Mouse (Mus musculus) stomach, embryonic 16.5 days (tissue): ENCODE data around the gene Anks1b. TPM values are rescaled to one million over a fixed set of nuclear protein-coding genes. Genes with fewer than 3 reads are reported as not detected.

Experiments
- ATAC-seq: fragments of 200-750 bp; cut with Nextera tagmentation; 2 replicates; pipeline ENCODE4 v1.8.0; 2017; ENCODE audit warnings: moderate number of reproducible peaks, moderate TSS enrichment; ENCODE audit not compliant: insufficient read depth, low FRiP score
- H3K27ac ChIP-seq: fragments of 300-500 bp; sonication (generic); 2 replicates; pipeline ENCODE4 v1.5.1; 2014; ENCODE audit warnings: low read length
- H3K27me3 ChIP-seq: fragments of 300-500 bp; sonication (generic); 2 replicates; pipeline ENCODE4 v1.6.1; 2014; ENCODE audit warnings: low read length, control low read depth, mixed read lengths; ENCODE audit not compliant: control insufficient read depth, insufficient read depth
- H3K36me3 ChIP-seq: fragments of 300-500 bp; sonication (generic); 2 replicates; pipeline ENCODE4 v1.6.1; 2014; ENCODE audit warnings: low read length; ENCODE audit not compliant: control insufficient read depth, insufficient read depth
- H3K4me1 ChIP-seq: fragments of 300-500 bp; sonication (generic); 2 replicates; pipeline ENCODE4 v1.6.1; 2014; ENCODE audit warnings: low read length, control low read depth, mixed read lengths; ENCODE audit not compliant: control insufficient read depth, insufficient read depth
- H3K4me2 ChIP-seq: fragments of 300-500 bp; sonication (generic); 2 replicates; pipeline ENCODE4 v1.6.1; 2014; ENCODE audit warnings: low read depth, low read length, mixed read lengths
- H3K4me3 ChIP-seq: fragments of 300-500 bp; sonication (generic); replicated peaks from 2 replicates; pipeline ENCODE4 v1.5.1; 2014; ENCODE audit warnings: mild to moderate bottlenecking, low read length
- H3K9ac ChIP-seq: fragments of 300-500 bp; sonication (generic); 2 replicates; pipeline ENCODE4 v1.6.1; 2014; ENCODE audit warnings: low read length
- H3K9me3 ChIP-seq: fragments of 300-500 bp; sonication (generic); replicated peaks from 2 replicates; pipeline ENCODE4 v1.6.1; 2016; ENCODE audit warnings: low read length, control low read depth; ENCODE audit not compliant: control insufficient read depth
- WGBS: fragments of 180-500 bp; shearing (Covaris S2); extraction: QIAGEN DNeasy Blood & Tissue Kit; methylation state at CpG from one replicate; pipeline ENCODE4 v1.1.7; 2014; 5-methylcytosine and 5-hydroxymethylcytosine counted together
- polyA plus RNA-seq: library from polyadenylated mRNA; unstranded; fragments of >200 nt; fragmentation: Nextera tagmentation; extraction: Ambion mirVana; gene quantifications from 2 replicates; pipeline ENCODE4 v1.2.1, GENCODE M21; 2015

Anks1b gene
- polyA plus RNA-seq, 1 experiment from 2014 or later: 1.4 TPM

DNA sequence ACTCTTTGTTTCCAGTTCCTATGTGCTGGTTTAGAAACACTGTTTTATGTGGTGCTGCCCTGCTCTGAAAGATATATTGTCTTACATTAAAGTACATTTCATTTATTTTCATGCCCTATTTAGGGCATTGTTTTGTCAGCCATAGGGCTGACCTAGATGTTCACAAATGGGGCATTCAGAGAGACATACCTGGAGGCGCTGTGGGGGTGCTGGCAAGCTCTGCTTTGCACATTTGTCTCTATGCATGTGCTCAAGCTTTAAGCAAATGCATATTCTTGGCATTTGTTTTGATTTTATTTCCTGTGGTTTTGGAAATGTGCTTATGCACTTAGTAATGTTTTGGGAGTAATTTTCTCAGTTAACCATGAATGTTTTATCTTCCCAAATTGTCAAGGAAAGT, 43.8 kb downstream of the Anks1b start:
- WGBS: 80% methylated on average over 1 of the region's 1 CpGs
- H3K4me3 ChIP-seq: no peak overlapping the region
- no peaks in the 10 kb centered on the region for H3K36me3 ChIP-seq
- no peak overlapping the region for H3K4me2 ChIP-seq
- ATAC-seq: no peak
- H3K9me3 ChIP-seq: no peaks in the 10 kb centered on the region
- H3K4me1 ChIP-seq: no peaks in the 10 kb centered on the region
- H3K27me3 ChIP-seq: no peaks in the 10 kb centered on the region
- H3K9ac ChIP-seq: no peak overlapping the region
- H3K27ac ChIP-seq: no peak overlapping the region

DNA sequence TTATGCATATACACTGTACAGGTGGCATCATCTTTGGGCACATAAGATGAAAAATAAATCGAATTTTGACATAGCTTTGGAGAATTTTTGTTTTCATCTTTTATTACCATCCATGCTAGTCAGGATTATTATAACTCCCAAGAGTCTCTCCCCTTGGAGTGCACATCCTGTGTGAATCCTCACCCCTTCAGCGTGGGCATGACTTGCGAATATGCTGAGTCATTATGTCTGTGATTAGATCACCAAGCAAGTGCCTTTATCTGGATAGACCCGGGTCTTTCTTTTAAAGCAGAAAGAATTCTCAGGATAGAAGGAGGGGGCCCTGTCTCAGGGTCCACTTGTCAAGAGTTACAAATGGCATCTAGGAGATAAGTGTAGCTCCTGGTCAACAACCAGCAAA, 48.7 kb downstream of the Anks1b start:
- Histone ChIP-seq H3K9ac (no peak overlapping the region), H3K27ac (no peak overlapping the region), H3K4me3 (no peak overlapping the region), H3K36me3 (no peaks in the 10 kb centered on the region), H3K9me3 (peaks cover 4% of the 10 kb centered on the region; the same call in 1 of the 2 replicates), H3K4me2 (no peak overlapping the region), H3K4me1 (no peaks in the 10 kb centered on the region), H3K27me3 (no peaks in the 10 kb centered on the region)
- WGBS: 79% methylated on average over 4 of the region's 4 CpGs
- ATAC-seq: no peak

DNA sequence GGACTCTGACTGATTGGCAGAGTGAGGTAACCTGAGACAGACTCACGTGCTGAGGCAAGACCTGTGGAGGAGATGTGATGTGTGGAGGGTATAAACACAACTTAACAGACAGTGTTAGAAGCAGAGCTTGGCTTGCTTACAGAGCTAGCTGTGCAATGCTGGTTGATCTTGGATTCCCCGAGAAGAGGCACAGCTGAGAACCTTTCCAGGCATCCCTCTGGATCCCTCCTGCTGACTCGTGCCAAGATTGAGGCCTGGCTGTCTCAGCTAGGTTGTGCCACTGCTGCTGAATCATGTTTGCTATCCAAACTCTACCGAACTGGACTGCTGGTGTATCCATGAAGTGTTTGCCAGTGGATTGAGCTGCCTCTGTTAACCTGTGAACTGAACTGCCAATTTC, 68.9 kb downstream of the Anks1b start:
- no peaks in the 10 kb centered on the region for H3K27me3 ChIP-seq
- H3K4me2 ChIP-seq: no peak overlapping the region
- no peak overlapping the region for H3K9ac ChIP-seq
- no peak for ATAC-seq
- no peaks in the 10 kb centered on the region for H3K4me1 ChIP-seq
- 58% methylated on average over 4 of the region's 4 CpGs for WGBS
- H3K9me3 ChIP-seq: no peaks in the 10 kb centered on the region
- H3K27ac ChIP-seq: no peak overlapping the region
- no peak overlapping the region for H3K4me3 ChIP-seq
- no peaks in the 10 kb centered on the region for H3K36me3 ChIP-seq

DNA sequence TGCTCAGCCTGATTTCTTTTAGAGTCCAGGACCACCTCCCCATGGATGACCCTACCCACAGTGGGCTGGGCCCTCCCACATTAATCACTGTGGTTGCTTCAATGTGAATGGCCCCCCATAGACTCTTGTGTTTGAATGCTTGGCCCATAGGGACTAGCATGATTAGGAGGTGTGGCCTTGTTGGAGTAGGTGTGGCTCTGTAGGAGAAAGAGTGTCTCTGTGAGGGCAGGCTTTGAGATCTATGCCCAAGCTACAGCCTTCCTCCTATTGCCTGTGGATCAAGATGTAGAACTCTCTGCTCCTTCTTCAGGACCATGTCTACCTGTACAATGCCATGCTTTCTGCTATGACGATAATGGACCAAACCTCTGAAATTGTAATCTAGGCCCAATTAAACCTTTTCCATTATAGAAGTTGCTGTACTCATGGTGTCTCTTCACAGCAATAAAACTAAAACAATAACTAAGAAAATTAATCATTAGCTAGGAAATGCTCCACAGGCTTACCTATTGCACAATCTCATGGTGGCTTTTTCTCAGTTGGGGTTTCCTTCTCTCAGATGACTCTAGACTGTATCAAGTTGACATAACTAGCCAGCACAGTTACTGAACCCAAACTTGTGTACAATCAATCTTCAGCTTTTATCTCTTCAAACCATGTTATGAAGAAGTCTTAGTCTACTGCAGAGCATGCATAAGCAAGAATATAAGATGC, 73.5 kb downstream of the Anks1b start:
- Histone ChIP-seq H3K4me3 (no peak overlapping the region), H3K27ac (no peak overlapping the region), H3K9me3 (no peaks in the 10 kb centered on the region), H3K27me3 (no peaks in the 10 kb centered on the region), H3K4me1 (no peaks in the 10 kb centered on the region), H3K9ac (no peak overlapping the region), H3K36me3 (no peaks in the 10 kb centered on the region), H3K4me2 (no peak overlapping the region)
- no peak for ATAC-seq
- WGBS: 90% methylated on average over 1 of the region's 1 CpGs

DNA sequence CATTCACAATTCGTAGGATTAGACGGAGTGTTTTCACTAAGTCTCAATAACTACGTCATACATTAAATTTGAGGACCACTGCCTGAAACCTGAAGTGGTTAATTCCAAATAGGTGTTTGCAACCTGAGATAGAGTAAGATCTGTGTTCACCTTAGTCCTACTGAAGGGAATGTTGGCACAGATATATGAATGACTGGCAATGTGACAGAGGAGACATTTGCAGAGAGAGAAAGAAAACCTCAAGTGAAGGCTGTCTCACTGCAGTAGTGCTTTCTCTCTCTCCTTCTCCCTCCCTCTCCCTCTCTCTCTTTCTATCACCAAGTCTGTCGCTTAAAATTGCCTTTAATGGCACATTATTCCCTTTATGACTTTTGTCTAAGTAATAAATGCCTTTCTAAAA, 101.1 kb downstream of the Anks1b start:
- no peak overlapping the region for H3K4me3 ChIP-seq
- no peak overlapping the region for H3K9ac ChIP-seq
- H3K4me2 ChIP-seq: no peak overlapping the region
- no peak overlapping the region for H3K27ac ChIP-seq
- no peaks in the 10 kb centered on the region for H3K9me3 ChIP-seq
- no peaks in the 10 kb centered on the region for H3K27me3 ChIP-seq
- ATAC-seq: no peak
- H3K4me1 ChIP-seq: no peaks in the 10 kb centered on the region
- 77% methylated on average over 4 of the region's 4 CpGs for WGBS
- no peaks in the 10 kb centered on the region for H3K36me3 ChIP-seq

DNA sequence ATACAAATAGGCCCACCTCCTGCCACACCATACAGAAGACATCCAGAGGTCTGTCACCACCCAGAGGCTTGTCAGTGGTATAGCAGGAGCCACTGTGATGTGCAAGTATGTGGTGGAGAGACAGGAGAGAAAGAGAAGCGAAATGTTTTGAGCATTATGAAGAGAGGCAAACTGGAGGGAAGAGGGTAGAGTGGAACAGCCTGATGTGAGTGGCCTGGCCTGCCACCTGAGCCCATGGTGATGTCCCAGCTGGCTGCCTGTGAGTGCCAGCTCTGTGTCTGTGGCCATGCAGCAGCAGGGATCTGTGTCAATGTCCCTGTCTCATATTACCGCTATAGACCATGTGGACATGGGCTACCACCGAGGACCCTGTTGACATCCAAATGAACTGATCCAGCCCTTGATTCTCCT, 102.1 kb downstream of the Anks1b start:
- ATAC-seq: no peak
- no peaks in the 10 kb centered on the region for H3K9me3 ChIP-seq
- H3K4me2 ChIP-seq: no peak overlapping the region
- H3K27ac ChIP-seq: no peak overlapping the region
- no peak overlapping the region for H3K4me3 ChIP-seq
- H3K9ac ChIP-seq: no peak overlapping the region
- no peaks in the 10 kb centered on the region for H3K4me1 ChIP-seq
- H3K27me3 ChIP-seq: no peaks in the 10 kb centered on the region
- 67% methylated on average over 3 of the region's 3 CpGs for WGBS
- H3K36me3 ChIP-seq: no peaks in the 10 kb centered on the region

DNA sequence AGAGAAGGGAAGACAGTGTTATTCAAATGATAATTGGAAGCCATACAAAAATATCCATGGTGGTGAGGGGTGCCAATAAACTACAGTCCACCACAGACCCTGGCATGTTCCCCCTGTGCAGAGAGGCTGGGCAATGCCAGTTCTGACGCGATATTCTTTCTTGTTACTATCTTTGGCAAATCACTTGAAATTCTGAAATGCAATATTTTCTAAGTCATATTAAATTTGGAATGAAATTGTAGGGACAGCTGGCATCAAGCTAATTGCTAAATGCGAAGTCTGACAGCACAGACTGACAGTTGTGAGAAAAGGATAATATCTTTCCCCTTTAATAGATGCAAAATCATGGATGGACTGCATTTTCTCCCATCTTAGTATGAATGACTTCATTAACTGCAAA, 103.3 kb downstream of the Anks1b start:
- Histone ChIP-seq H3K4me1 (no peaks in the 10 kb centered on the region), H3K4me3 (no peak overlapping the region), H3K27ac (no peak overlapping the region), H3K9ac (no peak overlapping the region), H3K9me3 (no peaks in the 10 kb centered on the region), H3K27me3 (no peaks in the 10 kb centered on the region), H3K4me2 (no peak overlapping the region), H3K36me3 (no peaks in the 10 kb centered on the region)
- 91% methylated on average over 3 of the region's 3 CpGs for WGBS
- ATAC-seq: no peak

DNA sequence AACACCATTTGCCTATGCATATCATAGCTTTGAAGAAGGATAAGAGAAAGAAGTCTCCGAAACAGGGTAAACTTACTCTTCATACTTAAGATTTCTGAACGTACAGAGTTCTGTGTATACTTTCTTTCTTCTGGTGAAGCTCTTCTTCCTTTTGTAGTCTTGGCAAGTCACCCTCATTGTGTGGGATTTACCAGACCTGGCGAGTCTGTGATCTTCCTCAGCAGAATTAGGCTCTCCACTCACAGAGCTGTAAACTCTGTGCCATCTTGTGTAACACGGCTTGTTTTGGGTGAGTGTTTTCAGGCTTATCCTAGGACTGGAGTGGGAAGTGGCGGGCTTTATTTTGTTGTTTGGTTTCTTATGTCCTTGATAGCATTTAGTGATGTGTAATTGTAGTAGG, 120.9 kb downstream of the Anks1b start:
- H3K4me1 ChIP-seq: no peaks in the 10 kb centered on the region
- H3K4me3 ChIP-seq: no peak overlapping the region
- H3K27me3 ChIP-seq: no peaks in the 10 kb centered on the region
- no peak overlapping the region for H3K27ac ChIP-seq
- WGBS: 77% methylated on average over 5 of the region's 5 CpGs
- ATAC-seq: no peak
- H3K36me3 ChIP-seq: no peaks in the 10 kb centered on the region
- no peak overlapping the region for H3K4me2 ChIP-seq
- no peak overlapping the region for H3K9ac ChIP-seq
- H3K9me3 ChIP-seq: no peaks in the 10 kb centered on the region

DNA sequence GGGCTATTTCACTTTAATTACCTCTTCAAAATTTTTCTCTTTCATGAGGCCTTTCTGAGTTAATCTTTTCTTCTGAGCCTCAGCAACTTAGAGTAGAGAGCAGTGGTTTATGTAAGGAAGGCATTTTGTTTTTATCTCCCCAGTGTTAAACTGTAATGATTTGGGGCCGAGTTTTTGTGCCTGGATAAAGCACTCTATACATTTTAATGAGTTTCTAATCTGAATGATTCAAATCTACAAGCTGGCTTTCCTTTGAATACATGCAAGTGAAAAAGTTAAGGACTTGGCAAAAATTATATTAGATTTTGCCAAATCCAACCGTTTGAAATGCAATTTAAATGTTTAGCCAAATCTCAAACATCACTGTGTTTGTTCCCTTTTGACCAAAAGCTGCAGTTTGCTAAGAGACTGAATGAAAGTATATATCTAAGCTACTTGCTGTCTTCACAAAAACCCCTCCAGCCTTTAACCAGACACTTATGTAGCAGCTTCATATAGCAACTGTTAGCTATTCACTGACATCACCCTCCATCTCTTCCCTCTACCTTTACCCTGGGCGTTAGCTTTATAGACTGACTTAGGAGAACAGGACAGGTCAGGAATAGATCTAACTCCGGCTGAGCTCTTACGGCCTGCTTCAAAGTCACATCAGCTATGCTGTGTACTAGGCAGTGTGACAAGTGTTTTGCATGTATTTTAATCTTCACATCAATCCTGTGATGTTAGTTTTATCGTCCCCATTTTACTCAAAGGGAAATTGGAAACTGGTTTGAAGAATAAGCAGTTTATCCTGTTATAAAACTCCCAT, 122.5 kb downstream of the Anks1b start:
- H3K36me3 ChIP-seq: no peaks in the 10 kb centered on the region
- 55% methylated on average over 6 of the region's 6 CpGs for WGBS

More for the DNA sequence above, 122.5 kb downstream of the Anks1b start:
- Histone ChIP-seq H3K4me3 (no peak overlapping the region), H3K9ac (no peak overlapping the region), H3K27me3 (no peaks in the 10 kb centered on the region), H3K4me2 (no peak overlapping the region), H3K9me3 (no peaks in the 10 kb centered on the region), H3K4me1 (no peaks in the 10 kb centered on the region), H3K27ac (no peak overlapping the region)
- no peak for ATAC-seq
